Mouse (Mus musculus) large intestine, adult 2 months (tissue): ENCODE measurements around the gene Hoxc5. TPM values are rescaled to one million over a fixed set of nuclear protein-coding genes. Genes with fewer than 3 reads are reported as not detected.

Experiments used
- DNase-seq: peaks from one replicate; pipeline ENCODE4 v3.0.0-alpha.2; 2012; ENCODE audit warnings: low read depth, low spot score
- WGBS: fragments of 180-500 bp; shearing (Covaris S2); methylation state at CpG from one replicate; pipeline ENCODE4 v1.1.7; 2018; 5-methylcytosine and 5-hydroxymethylcytosine counted together
- polyA plus RNA-seq: library from polyadenylated mRNA; depleted of rRNA; stranded (reverse); fragments of >200 nt; gene quantifications from 2 replicates; pipeline ENCODE4 v1.2.3, GENCODE M21; 2012; rRNA removed

Hoxc5 gene
- polyA plus RNA-seq, 1 experiment, result 1.5 TPM

GRCm38 (mm10) chr15:103060341-103061130 is 93.3 kb downstream of the Hoxc5 start:
- no peak for DNase-seq
- WGBS, result 13% methylated on average over 36 of the region's 36 CpGs

- no peak for DNase-seq
Observed at GRCm38 (mm10) chr15:103061131-103061825, 94.0 kb downstream of the Hoxc5 start.

GRCm38 (mm10) chr15:103061988-103062387 is 94.7 kb downstream of the Hoxc5 start:
- WGBS, result 10% methylated on average over 2 of the region's 2 CpGs
- no peak for DNase-seq

More at GRCm38 (mm10) chr15:103061131-103061825, 94.0 kb downstream of the Hoxc5 start:
- 7% methylated on average over 30 of the region's 30 CpGs for WGBS

GRCm38 (mm10) chr15:103065642-103066041 is 98.4 kb downstream of the Hoxc5 start:
- WGBS, result 24% methylated on average over 7 of the region's 7 CpGs
- DNase-seq, result no peak

Other genes starting within 250 kb of the Hoxc5 start
- gene Calcoco1, start 245.3 kb upstream of the Hoxc5 start, polyA plus RNA-seq, result 11.2 and 17.4 TPM in 2 replicates
- not detected in 2 replicates for gene Hoxc13, start 46.3 kb upstream of the Hoxc5 start, polyA plus RNA-seq
- not detected in 2 replicates for gene Hoxc12, start 30.7 kb upstream of the Hoxc5 start, polyA plus RNA-seq
- not detected in 2 replicates for gene Hoxc11, start 13.0 kb upstream of the Hoxc5 start, polyA plus RNA-seq
- gene Hoxc10, start 647 bp upstream of the Hoxc5 start, polyA plus RNA-seq, result 0.07 TPM in 1 of 2 replicates, not detected in the other
- gene Hoxc9, start 9.0 kb downstream of the Hoxc5 start, polyA plus RNA-seq, result 0.04 and 0.74 TPM in 2 replicates
- gene Hoxc8, start 23.2 kb downstream of the Hoxc5 start, polyA plus RNA-seq, result 4.5 and 5.5 TPM in 2 replicates
- gene Hoxc6, start 30.8 kb downstream of the Hoxc5 start, polyA plus RNA-seq, result 10.0 and 10.7 TPM in 2 replicates
- 1.4 and 2.2 TPM in 2 replicates for gene Hoxc4, start 51.5 kb downstream of the Hoxc5 start, polyA plus RNA-seq
- 12.5 and 19.8 TPM in 2 replicates for gene Smug1, start 199.6 kb downstream of the Hoxc5 start, polyA plus RNA-seq